Mouse (Mus musculus): ENCODE measurements around the gene Glb1.

The Glb1 gene

GRCm38 (mm10) chr9:114442893-114443292 is 42.0 kb downstream of the Glb1 start:
- no peak for DNase-seq (ENCODE audit: low read depth, low spot score)

- DNase-seq (ENCODE audit: low read depth, low spot score) = peak; percentile 86
These were observed 42.5 kb downstream of the Glb1 start for GRCm38 (mm10) chr9:114443351-114443750.

GRCm38 (mm10) chr9:114446887-114447286 is 46.0 kb downstream of the Glb1 start:
- no peak for DNase-seq (ENCODE audit: low read depth, low spot score)

GRCm38 (mm10) chr9:114448700-114449099 is 47.8 kb downstream of the Glb1 start:
- no peak for DNase-seq (ENCODE audit: low read depth, low spot score)

GRCm38 (mm10) chr9:114449120-114449754 is 48.4 kb downstream of the Glb1 start:
- no peak for DNase-seq (ENCODE audit: low read depth, low spot score)

- DNase-seq (ENCODE audit: low read depth, low spot score) = peak; percentile 81
These were observed 50.7 kb downstream of the Glb1 start for GRCm38 (mm10) chr9:114451615-114452014.

- DNase-seq (ENCODE audit: low read depth, low spot score) = peak; percentile 59
These were observed 51.5 kb downstream of the Glb1 start for GRCm38 (mm10) chr9:114452418-114452817.

GRCm38 (mm10) chr9:114455420-114455819 is 54.5 kb downstream of the Glb1 start:
- no peak for DNase-seq (ENCODE audit: low read depth, low spot score)

GRCm38 (mm10) chr9:114458436-114458835 is 57.6 kb downstream of the Glb1 start:
- DNase-seq (ENCODE audit: low read depth, low spot score) = no peak

GRCm38 (mm10) chr9:114462569-114462968 is 61.7 kb downstream of the Glb1 start:
- peak; percentile 40 for DNase-seq (ENCODE audit: low read depth, low spot score)

- no peak for DNase-seq (ENCODE audit: low read depth, low spot score)
These were observed 64.6 kb downstream of the Glb1 start for GRCm38 (mm10) chr9:114465442-114465841.

GRCm38 (mm10) chr9:114466871-114467270 is 66.0 kb downstream of the Glb1 start:
- no peak for DNase-seq (ENCODE audit: low read depth, low spot score)

GRCm38 (mm10) chr9:114468217-114468616 is 67.3 kb downstream of the Glb1 start:
- DNase-seq (ENCODE audit: low read depth, low spot score) = no peak

GRCm38 (mm10) chr9:114468701-114469100 is 67.8 kb downstream of the Glb1 start:
- DNase-seq (ENCODE audit: low read depth, low spot score) = no peak

GRCm38 (mm10) chr9:114471892-114472291 is 71.0 kb downstream of the Glb1 start:
- DNase-seq (ENCODE audit: low read depth, low spot score) = no peak

- no peak for DNase-seq (ENCODE audit: low read depth, low spot score)
These were observed 76.1 kb downstream of the Glb1 start for GRCm38 (mm10) chr9:114477019-114477418.

- DNase-seq (ENCODE audit: low read depth, low spot score) = peak; percentile 58
These were observed 80.1 kb downstream of the Glb1 start for GRCm38 (mm10) chr9:114480940-114481339.

GRCm38 (mm10) chr9:114484771-114485170 is 83.9 kb downstream of the Glb1 start:
- DNase-seq (ENCODE audit: low read depth, low spot score) = no peak

GRCm38 (mm10) chr9:114486808-114487207 is 85.9 kb downstream of the Glb1 start:
- no peak for DNase-seq (ENCODE audit: low read depth, low spot score)

- DNase-seq (ENCODE audit: low read depth, low spot score) = no peak
These were observed 86.8 kb downstream of the Glb1 start for GRCm38 (mm10) chr9:114487481-114488258.

GRCm38 (mm10) chr9:114496469-114496868 is 95.6 kb downstream of the Glb1 start:
- peak; percentile 74 for DNase-seq (ENCODE audit: low read depth, low spot score)

- DNase-seq (ENCODE audit: low read depth, low spot score) = peak; percentile 93
These were observed 97.3 kb downstream of the Glb1 start for GRCm38 (mm10) chr9:114498218-114498617.

Measured in CD4-positive, CD25-positive, alpha-beta regulatory T cell, adult 2 months (primary cell).